Comparison of ENCODE assay signal across 20 mouse cellular contexts in genomic region chr11:11736948-11737347, GRCm38 (mm10). TPM values are rescaled to one million over a fixed set of nuclear protein-coding genes. Genes with fewer than 3 reads are reported as not detected.
DNase-seq lines count a peak whose midpoint lies in the region; ATAC-seq lines count a peak whose summit lies in the region.
"Had no signal": no experiment of that assay in that cellular context is flagged by ENCODE, and none has a peak within 500 bp of the region (broad histone marks: within the 10 kb centered on the region; RNA-seq: fewer than 3 reads in every experiment).

No protein-coding gene starts in this region.

- intact Hi-C loops in heart, postnatal 25 days (cut with DNase I), result no loop called here

- no peaks in the 10 kb centered on the region for H3K36me3 ChIP-seq in heart, embryonic 10.5 days
- H3K36me3 ChIP-seq: forebrain, embryonic 10.5 days; limb, embryonic 10.5 days; midbrain, embryonic 13.5 days had no signal

- ATAC-seq in granulocyte monocyte progenitor cell, adult 5-6 weeks (replicated peaks; ENCODE audit: poor library complexity, severe bottlenecking), result peak; percentile 25
- ATAC-seq in erythroblast, adult 5-6 weeks (replicated peaks; ENCODE audit: low FRiP score, poor library complexity, severe bottlenecking), result no peak
- ATAC-seq: intestine, postnatal 0 days; midbrain, embryonic 13.5 days had no signal

- H3K4me3 ChIP-seq in heart, embryonic 10.5 days, result no peak overlapping the region
- H3K4me3 ChIP-seq: forebrain, embryonic 10.5 days; left cerebral cortex, adult 2 months; limb, embryonic 10.5 days; midbrain, embryonic 13.5 days; myocyte had no signal

- 80% methylated on average over 4 of the region's 4 CpGs for WGBS in heart, embryonic 10.5 days

- no peaks in the 10 kb centered on the region for H3K4me1 ChIP-seq in heart, embryonic 10.5 days
- H3K4me1 ChIP-seq: forebrain, embryonic 10.5 days; limb, embryonic 10.5 days; midbrain, embryonic 13.5 days had no signal

- no peaks in the 10 kb centered on the region for H3K27me3 ChIP-seq in heart, embryonic 10.5 days (ENCODE audit: insufficient read depth, poor library complexity, severe bottlenecking)
- H3K27me3 ChIP-seq: midbrain, embryonic 13.5 days had no signal

- H3K27ac ChIP-seq in heart, embryonic 10.5 days, result no peak overlapping the region
- H3K27ac ChIP-seq: forebrain, embryonic 10.5 days; hindbrain, embryonic 14.5 days; kidney, postnatal 0 days; left cerebral cortex, adult 2 months; limb, embryonic 10.5 days; macrophage; midbrain, embryonic 13.5 days had no signal

- peak; percentile 64 for DNase-seq in heart, embryonic 10.5 days (ENCODE audit: low spot score)
- DNase-seq in heart, postnatal 25 days (ENCODE audit: low spot score), result no peak
- DNase-seq in CD4-positive helper T cell, adult 2 months (ENCODE audit: low read depth, low spot score), result peak; percentile 76
- DNase-seq in naive thymus-derived CD4-positive, alpha-beta T cell, adult 2 months (ENCODE audit: low read depth), result peak; percentile 77
- DNase-seq in adrenal gland, postnatal 10 days, result no peak
- DNase-seq in adipocyte (ENCODE audit: low spot score), result no peak
- DNase-seq: cerebellum, adult 11-12 months; heart, postnatal 10 days; lung, embryonic 14.5 days had no signal

- no peaks in the 10 kb centered on the region for H3K9me3 ChIP-seq in heart, embryonic 10.5 days
- H3K9me3 ChIP-seq: forebrain, embryonic 10.5 days; limb, embryonic 10.5 days; midbrain, embryonic 13.5 days had no signal

RNA-seq across cellular contexts. Expression of gene Ikzf1, which starts 52.1 kb away (rescaled TPM):
- polyA plus RNA-seq in heart, embryonic 10.5 days (2016; fragmentation: Nextera tagmentation; extraction: Ambion mirVana), result 7.2 and 7.4 TPM in 2 replicates
- 1 to 10 TPM; 1.8 to 2.2 TPM for total RNA-seq in heart, postnatal 25 days (2021)
- total RNA-seq in granulocyte monocyte progenitor cell, adult 5-6 weeks (2014; fragmentation: Nextera tagmentation), result 108 and 128 TPM in 2 replicates
- total RNA-seq in granulocyte monocyte progenitor cell, adult 5-6 weeks (2017), result 51.0 and 56.0 TPM in 2 replicates
- 1 to 10 TPM; 9.3 to 9.9 TPM for total RNA-seq in adrenal gland, postnatal 10 days (2021)
- total RNA-seq in erythroblast, adult 5-6 weeks (2015; ENCODE audit: low replicate concordance), result 61.1 and 70.4 TPM in 2 replicates
- 27.2 and 32.0 TPM in 2 replicates for total RNA-seq in erythroblast, adult 5-6 weeks (2017; ENCODE audit: low replicate concordance)

Comparison
In these comparisons a context has a peak if more than half of its experiments do, and no peak if none do; other contexts are left out.
1. DNase-seq: peak in heart, embryonic 10.5 days (single experiment), CD4-positive helper T cell, adult 2 months (single experiment) and naive thymus-derived CD4-positive, alpha-beta T cell, adult 2 months (single experiment); none in heart, postnatal 25 days (single experiment), adrenal gland, postnatal 10 days (single experiment) and adipocyte (single experiment).